Mouse (Mus musculus) T-cell, adult 2 months (primary cell): ENCODE data around the gene Maml3.

Experiments used
- DNase-seq: peaks from one replicate; pipeline ENCODE4 v3.0.0; 2022; ENCODE audit warnings: low spot score

Maml3 gene

GRCm38 (mm10) chr3:51912214-51912613 lies 192.7 kb downstream of the Maml3 start:
- DNase-seq, result no peak

GRCm38 (mm10) chr3:51908437-51908990 lies 196.4 kb downstream of the Maml3 start:
- DNase-seq, result no peak

GRCm38 (mm10) chr3:51907113-51907860 lies 197.6 kb downstream of the Maml3 start:
- DNase-seq, result no peak

- DNase-seq, result peak; percentile 21
Observed at GRCm38 (mm10) chr3:51905903-51906302, 199.0 kb downstream of the Maml3 start.

GRCm38 (mm10) chr3:51904357-51904855 lies 200.5 kb downstream of the Maml3 start:
- DNase-seq, result no peak

- DNase-seq, result no peak
Observed at GRCm38 (mm10) chr3:51901151-51901550, 203.7 kb downstream of the Maml3 start.

- no peak for DNase-seq
Observed at GRCm38 (mm10) chr3:51894514-51894913, 210.4 kb downstream of the Maml3 start.

GRCm38 (mm10) chr3:51891562-51892119 lies 213.2 kb downstream of the Maml3 start:
- no peak for DNase-seq

GRCm38 (mm10) chr3:51890181-51890580 lies 214.7 kb downstream of the Maml3 start:
- no peak for DNase-seq

- DNase-seq, result no peak
Observed at GRCm38 (mm10) chr3:51889776-51890175, 215.1 kb downstream of the Maml3 start.

- DNase-seq, result no peak
Observed at GRCm38 (mm10) chr3:51888662-51889433, 216.0 kb downstream of the Maml3 start.

- no peak for DNase-seq
Observed at GRCm38 (mm10) chr3:51888295-51888661, 216.6 kb downstream of the Maml3 start.

- no peak for DNase-seq
Observed at GRCm38 (mm10) chr3:51885920-51886319, 219.0 kb downstream of the Maml3 start.

GRCm38 (mm10) chr3:51885487-51885886 lies 219.4 kb downstream of the Maml3 start:
- no peak for DNase-seq

GRCm38 (mm10) chr3:51881981-51882380 lies 222.9 kb downstream of the Maml3 start:
- DNase-seq, result peak; percentile 51

GRCm38 (mm10) chr3:51881393-51881792 lies 223.5 kb downstream of the Maml3 start:
- no peak for DNase-seq

- no peak for DNase-seq
Observed at GRCm38 (mm10) chr3:51880506-51881036, 224.3 kb downstream of the Maml3 start.

GRCm38 (mm10) chr3:51879211-51879610 lies 225.7 kb downstream of the Maml3 start:
- DNase-seq, result no peak

GRCm38 (mm10) chr3:51878577-51878976 lies 226.3 kb downstream of the Maml3 start:
- no peak for DNase-seq

- DNase-seq, result no peak
Observed at GRCm38 (mm10) chr3:51876729-51877128, 228.1 kb downstream of the Maml3 start.

GRCm38 (mm10) chr3:51875629-51876028 lies 229.2 kb downstream of the Maml3 start:
- DNase-seq, result no peak

- no peak for DNase-seq
Observed at GRCm38 (mm10) chr3:51874252-51874651, 230.6 kb downstream of the Maml3 start.
